Mouse (Mus musculus) layer of hippocampus, postnatal 10 days (tissue): ENCODE measurements around the gene Btbd35f26. TPM values are rescaled to one million over a fixed set of nuclear protein-coding genes. Genes with fewer than 3 reads are reported as not detected.
"Not testable (repeated sequence)": the region's sequence is repeated elsewhere in the genome, so short reads cannot be mapped to it uniquely, and the experiment has no call there.

ENCODE experiments used
- DNase-seq, 2 experiments: peaks; one replicate each; pipeline ENCODE4 v3.0.0; 2021; ENCODE audit warnings: low spot score in 2 of 2
- long read RNA-seq: library from polyadenylated mRNA; stranded (forward); transcript quantifications from one replicate; pipeline ENCODE4 v2.0.0, GENCODE M21; 2023
- total RNA-seq, 2 experiments: library from RNA; stranded (reverse); gene quantifications; 2 replicates each; pipeline ENCODE4 v1.2.3; 2021

Btbd35f26 gene
- not detected for total RNA-seq
- long read RNA-seq, result 0 reads

GRCm38 (mm10) chrX:31336154-31336553 is at the start of gene Btbd35f26:
Gene Btbd35f26, plus strand, starts transcription at chrX:31336454.
- DNase-seq, result not testable (repeated sequence)

GRCm38 (mm10) chrX:31341924-31342323 is 5.7 kb downstream of the Btbd35f26 start:
- DNase-seq, result peak in 1 of 2 experiments; percentile 6

GRCm38 (mm10) chrX:31383818-31384217 is 47.6 kb downstream of the Btbd35f26 start, which contains the start of gene Btbd35f19:
Gene Btbd35f19, minus strand, starts transcription at chrX:31383918.
- DNase-seq, result not testable (repeated sequence)

Other genes starting within 250 kb of the Btbd35f26 start
- not detected for gene Btbd35f29, start 218.8 kb upstream of the Btbd35f26 start, total RNA-seq
- not detected for gene Spin2f, start 82.6 kb upstream of the Btbd35f26 start, total RNA-seq
- gene Btbd35f19, start 47.5 kb downstream of the Btbd35f26 start, total RNA-seq, result not detected
- not detected for gene Gm21883, start 237.8 kb downstream of the Btbd35f26 start, total RNA-seq